Mouse (Mus musculus) adrenal gland, adult 18-20 months (tissue): ENCODE data around the gene Ankrd34c. TPM values are rescaled to one million over a fixed set of nuclear protein-coding genes. Genes with fewer than 3 reads are reported as not detected.
A peak's percentile ranks its signal among the peaks of the same experiment; 100 is the strongest.

ENCODE experiments used
- DNase-seq, 2 experiments: peaks; one replicate each; pipeline ENCODE4 v3.0.0; 2021 to 2022; ENCODE audit warnings: low spot score in 2 of 2
- long read RNA-seq, 2 experiments: library from polyadenylated mRNA; stranded (forward); transcript quantifications; one replicate each; pipeline ENCODE4 v2.0.0; 2021
- total RNA-seq, 2 experiments: library from RNA; stranded (reverse); gene quantifications; 1 replicate in 1 of 2; 2 replicates in 1 of 2; pipeline ENCODE4 v1.2.3; 2021

Gene Ankrd34c
- total RNA-seq = not detected
- long read RNA-seq, experiment 1 = 0 reads
- long read RNA-seq, experiment 2 = 0 reads

DNA sequence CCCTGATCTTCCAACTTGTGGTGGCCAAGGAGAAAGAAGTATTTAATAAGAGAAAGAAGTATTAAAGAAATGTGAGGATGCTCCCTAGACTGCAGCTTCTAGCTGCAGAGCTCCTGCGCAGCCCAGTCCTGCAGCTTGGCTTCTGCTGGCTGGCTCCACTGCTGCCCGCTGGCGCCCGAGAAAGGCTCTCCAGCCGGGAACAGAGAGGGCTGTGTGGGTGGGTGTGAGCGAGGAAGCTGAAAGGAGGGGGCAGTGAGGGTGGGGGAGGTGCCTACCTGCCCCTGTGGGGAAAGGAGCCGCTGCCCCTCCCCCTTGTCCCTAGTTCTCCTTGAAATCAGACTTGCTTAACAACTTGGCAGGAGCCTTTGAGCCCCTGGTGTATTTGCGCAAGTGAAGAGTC lies at the start of gene Ankrd34c:
Ankrd34c (minus strand) TSS at position 181 of the 400 bp plus-strand sequence.
- no peak for DNase-seq

DNA sequence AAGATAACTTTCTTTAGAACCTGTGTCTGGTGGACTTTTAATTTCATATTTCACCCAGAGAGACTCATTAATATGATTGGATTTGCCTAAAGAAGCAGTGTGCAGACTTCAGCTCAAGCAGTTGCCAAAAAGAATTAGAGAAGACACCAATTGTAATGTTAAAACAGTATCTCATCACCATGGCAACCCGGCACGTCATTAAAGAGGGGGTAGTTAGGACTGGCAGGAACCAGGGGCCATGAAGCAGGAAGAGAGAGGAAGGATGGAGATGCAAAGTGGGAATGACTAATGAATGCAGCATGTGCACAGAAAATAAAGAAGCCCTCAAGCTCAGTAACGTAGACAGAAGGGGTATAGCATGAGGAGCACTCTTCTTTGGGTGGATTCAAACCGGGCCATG lies 49.3 kb upstream of the Ankrd34c start:
- no peak for DNase-seq

DNA sequence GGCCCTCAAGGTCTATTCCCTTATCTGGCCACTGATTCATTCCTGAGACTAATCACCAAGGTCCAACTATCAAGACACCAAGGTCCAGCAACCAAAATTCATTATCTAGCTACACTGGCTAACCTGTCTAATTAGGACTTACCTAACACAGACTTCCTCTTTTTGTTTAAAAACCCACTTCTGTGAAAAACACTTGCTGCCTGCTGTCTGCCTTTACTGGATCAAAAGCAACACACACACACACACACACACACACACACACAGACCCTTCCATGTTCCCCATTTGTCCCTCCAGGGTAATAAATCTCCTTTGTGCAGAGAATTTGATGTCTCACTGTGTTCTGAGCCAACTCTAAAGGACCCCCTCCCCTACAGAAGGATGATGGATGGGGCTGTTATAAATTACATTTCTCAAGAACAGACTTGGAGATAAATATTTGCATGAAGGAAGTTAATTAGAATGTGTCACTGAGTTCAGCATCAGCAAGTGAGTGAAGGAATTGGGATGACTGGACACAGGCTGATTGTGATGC lies 43.2 kb upstream of the Ankrd34c start:
- no peak for DNase-seq

DNA sequence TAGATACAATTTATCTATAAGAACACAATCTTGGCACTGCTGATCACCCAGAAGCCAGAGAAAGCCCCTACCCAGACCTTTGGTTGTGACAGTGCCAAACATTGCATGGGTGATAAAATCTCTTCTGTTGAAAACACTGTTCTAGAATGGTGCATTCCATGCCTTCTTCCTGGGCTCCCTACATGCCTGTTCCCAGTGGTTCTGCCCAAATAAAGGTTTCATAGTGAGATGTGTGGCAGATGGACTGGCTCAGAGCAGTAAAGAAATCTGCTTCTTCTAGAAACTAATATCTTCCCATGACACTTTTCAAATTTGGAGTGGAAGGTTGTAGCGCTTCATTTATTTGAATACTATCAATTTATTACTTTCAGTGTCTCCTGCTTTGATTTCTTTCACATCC lies 41.0 kb upstream of the Ankrd34c start:
- no peak for DNase-seq

DNA sequence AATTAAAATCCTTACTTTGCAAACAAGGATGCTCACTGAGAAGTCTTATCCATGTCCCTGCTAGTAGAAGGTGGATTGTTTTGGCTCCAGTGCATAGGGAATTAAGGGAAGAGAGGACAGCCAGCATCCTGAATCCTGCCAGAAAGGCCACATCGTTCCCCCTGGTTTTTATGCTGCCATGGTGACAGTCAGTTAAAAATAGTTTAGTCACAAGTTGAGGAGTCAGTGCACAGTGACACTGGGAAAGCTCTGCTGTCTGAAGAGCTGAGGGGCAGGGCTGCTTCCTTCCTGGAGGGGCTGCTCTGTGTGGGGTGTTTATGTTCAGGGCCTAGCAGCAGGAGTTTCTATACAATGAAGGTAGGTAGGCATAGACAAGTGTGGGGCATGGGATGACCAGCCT lies 32.9 kb upstream of the Ankrd34c start:
- no peak for DNase-seq

DNA sequence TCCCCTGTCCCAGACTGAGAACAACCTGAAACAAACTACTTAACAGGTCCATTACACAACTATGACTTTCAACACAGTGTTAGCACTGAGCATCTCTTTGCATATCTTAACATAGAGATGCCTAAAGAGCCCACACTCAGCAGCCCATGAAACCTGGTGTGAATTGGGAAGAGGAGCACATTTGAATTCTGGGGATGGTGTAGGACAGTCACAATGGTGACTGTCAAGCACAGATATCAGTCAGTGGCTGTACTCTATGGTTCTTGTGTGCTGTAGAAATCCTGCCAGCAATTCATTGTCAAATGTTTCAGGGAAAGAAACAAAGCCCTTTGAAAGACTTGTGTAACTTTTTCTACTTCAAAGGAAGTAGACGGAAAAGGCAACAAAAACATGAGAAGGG lies 23.7 kb upstream of the Ankrd34c start:
- DNase-seq = no peak

DNA sequence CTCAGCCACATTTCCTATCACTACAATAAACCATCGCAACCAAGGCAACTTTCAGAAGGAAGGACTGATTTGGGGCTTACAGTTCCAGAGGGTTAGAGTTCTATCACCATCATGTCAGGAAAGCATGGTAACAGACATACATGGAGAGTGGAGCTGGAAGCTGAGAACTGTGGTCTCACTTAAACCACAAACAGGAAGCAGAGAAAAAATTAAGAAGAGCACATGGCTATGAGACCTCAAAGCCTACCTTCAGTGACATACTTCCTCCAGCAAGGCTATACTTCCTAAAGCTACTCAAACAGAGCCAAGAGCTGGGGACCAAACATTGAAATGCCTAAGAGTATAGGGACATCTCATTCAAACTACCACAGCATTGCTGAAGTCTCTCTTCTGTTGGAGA lies 20.3 kb upstream of the Ankrd34c start:
- DNase-seq = no peak

DNA sequence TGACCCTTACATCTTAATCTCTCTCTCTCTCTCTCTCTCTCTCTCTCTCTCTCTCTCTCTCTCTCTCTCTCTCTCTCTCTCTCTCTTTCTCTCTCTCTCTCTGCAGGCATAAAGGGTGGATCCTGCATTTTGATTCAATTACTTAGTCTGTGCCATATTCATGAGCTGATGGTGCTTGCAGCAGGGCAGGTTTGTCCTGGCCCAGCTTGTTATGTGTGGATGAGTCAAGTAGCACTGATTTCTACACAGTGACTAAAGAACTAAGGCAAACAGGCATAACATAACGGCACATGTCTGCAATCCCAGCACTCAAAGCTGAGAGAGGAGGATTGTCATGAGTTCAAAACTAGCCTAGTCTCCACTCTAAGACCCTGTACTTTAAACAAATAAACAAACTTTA lies 19.9 kb upstream of the Ankrd34c start:
- no peak for DNase-seq

DNA sequence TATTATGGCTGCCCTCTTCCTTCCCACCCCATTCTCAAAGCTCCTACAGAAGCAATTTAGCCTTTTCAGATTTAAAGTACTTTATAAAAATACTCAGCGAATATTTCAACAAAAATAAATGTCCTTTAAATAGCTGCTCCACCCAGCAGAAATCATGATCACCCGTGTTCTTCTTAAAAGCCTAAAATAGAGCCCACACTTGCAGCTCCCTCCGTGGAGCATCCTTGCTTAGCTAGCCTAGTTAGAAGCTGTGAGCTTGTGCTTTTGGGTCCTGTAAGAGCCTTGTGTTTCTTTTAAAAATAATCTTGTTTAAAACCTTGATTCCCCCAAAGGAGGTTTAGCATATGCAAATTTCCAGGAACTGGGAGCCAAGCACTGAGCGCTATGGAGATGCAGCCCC lies 19.3 kb upstream of the Ankrd34c start:
- DNase-seq = no peak

DNA sequence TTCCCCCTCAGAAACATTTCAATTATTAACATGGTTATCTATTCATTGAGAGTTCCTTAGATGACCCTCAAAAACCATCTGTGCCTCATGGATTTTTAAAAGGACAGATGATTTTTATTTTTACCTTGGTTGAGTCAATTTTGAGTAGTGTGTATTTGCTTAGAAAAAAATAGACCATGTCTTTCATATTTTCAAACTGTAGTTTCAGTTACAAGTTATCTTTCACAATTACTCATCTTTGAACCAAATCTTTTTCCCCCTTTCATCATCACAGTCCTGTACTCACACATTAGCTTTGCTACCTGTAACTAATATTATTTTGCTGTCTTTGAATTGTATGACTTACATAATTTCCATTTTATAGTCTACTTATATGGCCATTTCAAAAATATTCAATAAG lies 1.8 kb upstream of the Ankrd34c start:
- no peak for DNase-seq

DNA sequence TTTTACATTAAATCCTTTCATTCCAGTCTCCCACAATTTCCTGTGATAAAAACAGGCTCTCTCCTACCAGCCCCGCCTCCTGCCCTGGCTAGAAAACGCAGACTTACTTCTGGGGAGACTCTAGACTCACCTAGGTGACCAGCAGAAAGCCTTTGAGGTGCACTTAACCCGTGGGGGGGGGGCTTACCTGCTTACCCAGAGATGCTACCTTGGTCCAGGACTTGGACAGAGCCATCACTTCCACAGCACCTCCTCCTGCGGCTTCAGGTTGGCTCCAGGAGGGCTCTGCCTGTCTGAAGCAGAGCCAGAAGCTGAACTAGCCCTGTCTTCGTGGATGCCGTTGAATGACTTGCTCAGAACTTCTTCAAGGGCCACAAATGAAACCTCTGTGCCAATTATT lies 387 bp downstream of the Ankrd34c start:
- no peak for DNase-seq

DNA sequence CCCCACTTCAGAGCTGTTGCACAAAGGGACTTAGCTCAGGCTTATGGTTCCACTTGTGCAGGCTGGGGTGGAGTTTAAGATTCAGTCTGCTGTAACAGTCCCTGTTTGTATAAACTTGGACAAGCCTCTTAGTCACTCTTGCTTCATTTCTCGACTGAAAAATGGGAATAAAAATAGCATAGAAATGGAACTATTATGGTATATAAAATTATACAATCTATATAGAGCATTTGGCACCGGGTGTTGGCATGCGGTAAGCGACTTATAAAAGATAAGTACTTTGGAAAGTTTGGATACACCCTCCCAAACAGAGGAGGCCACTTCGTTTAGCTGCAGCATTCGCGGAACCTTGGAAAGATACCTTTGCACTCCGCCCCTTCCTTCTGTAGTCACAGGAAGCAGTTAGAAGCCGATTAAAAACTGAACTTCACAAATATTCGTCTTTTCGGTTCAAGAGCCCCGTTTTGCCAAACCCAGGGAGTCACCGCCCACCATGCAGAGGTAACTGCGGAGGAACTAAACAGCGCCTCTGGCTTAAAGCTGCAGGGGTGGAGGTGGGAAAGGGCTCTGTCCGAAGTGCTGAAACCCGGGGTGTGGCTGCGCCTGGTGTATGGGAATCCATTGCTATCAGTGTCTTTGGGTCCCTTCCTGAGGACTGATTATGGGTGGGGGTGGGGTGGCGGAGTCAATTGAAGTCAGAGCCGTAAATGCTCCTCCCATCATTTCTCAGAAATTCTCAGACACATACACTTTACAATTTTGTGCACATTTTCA lies 1.2 kb downstream of the Ankrd34c start:
- DNase-seq = peak; percentile 15 to 21

DNA sequence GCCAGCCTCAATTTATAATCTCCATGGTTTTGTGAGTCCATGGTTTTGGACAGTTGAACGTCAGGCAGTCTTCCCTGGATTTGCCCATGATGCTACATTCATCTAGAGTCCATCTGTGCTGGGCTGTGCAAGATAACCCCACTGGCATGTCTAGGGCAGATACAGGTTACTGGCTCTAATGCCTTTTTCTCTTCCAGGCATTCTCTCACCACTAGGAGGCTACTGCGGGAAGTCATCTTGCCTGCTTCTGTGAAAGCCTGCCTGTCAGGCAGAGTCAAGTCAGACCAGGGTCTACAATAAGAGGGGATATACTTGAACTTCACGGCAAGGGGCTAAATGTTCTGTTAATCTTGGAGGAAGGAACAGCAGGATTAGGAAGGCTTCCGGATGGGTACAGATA lies 31.4 kb downstream of the Ankrd34c start:
- DNase-seq = no peak

DNA sequence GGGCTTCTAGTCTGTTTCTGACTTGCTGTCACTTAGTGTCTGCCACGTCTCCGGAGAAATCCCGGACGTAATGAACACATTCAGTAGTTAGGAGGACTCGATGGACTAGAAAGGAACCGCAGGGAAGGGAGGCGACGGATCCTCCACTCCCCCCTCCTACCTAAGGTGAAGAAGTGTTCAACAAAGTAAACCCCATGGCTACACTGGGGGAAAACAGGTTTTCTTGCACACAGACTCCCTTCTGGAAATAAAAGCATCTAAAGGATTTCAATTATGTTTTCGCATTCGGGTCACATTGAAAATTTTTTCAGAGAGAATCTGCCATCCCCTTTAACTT lies 33.1 kb downstream of the Ankrd34c start:
- no peak for DNase-seq

DNA sequence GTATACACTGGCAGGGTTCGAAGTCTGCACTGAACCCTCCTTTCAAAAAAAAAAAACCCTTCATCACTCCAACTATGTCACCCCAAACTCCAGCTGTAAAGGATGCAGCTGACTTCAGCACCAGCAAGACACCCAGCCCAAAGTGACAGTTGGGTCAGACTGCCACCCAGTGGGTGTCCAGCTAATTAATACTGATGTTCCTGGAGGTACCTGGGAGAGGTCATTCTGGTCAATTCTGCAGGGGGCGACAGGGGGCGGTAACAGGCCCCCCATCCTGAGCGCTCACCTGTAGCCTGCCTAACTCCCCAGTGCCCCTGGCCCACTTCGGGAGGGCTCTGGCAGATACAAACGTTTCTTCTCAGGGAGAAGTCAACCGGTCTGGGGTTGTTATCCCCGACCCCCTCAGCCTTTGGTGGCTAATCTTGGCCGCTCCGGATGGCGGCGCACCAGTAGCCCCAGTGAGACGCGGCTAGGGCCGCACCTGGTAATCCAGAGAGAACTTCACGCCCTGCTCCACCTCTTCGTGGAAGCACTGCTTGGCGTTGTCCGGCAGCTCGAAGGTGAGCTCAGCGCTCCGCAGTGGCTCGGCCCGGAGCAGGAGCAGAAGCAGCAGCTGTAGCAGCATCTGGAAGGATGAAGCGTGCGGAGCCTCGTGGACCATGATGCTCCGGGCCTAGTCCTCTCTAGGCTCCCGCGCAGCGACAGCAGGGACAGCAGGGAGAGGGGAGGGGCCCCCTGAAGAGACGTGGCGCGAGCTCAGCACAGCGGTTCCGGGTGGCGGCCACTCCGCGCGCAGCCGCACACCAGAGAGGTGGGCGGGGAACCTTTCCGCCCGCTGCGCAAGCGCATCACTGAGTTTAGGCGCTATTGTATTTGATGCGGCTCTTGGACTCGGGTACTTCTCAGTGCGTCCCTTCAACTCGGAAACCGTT lies 33.7 kb downstream of the Ankrd34c start, which contains the start of gene Tmed3:
Tmed3 (minus strand) TSS at position 804 of the 932 bp plus-strand sequence.
- peak; percentile 83 to 88 for DNase-seq

DNA sequence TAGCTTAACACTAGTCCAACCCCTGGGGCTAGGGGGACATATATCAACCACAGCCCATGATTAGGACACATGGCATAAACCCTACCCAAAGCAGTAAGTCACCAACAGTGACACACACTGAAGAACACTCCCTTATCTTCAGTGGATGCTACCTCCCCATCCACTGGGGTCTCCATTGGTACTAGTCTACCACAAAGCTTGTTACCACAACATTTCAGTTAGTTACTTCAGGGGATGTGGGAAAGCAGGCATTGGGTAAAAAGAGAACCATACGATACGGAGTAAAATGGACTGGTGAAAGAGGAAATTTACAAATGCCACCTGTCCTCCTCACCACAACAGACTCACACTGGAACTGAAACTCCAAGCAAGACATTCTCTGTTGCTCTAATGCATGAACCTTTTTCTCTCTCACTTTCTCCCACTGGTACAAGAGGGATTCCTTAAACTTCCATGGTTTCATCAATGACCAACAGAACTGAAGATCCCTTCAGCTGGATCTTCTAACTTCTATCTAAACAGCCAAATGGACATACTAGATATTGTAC lies 37.3 kb downstream of the Ankrd34c start:
- no peak for DNase-seq

DNA sequence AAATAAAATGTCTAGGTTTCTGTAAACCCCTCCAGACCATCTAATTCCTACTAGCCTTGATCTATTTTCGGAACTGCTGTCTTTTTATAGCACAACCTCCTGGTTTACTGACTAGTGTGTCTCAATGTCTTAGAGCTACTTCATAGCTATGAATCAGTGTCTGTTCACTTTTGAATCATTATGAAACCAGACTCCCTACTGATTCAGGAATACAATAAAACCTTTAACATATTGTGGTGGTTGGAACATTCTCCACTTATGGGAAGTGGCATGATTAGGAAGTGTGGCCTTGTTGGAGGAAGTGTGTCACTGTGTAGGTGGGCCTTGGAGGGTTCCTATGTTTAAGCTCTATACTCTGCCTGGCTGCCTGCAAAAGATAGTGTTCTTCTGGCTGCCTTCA lies 43.1 kb downstream of the Ankrd34c start:
- no peak for DNase-seq

DNA sequence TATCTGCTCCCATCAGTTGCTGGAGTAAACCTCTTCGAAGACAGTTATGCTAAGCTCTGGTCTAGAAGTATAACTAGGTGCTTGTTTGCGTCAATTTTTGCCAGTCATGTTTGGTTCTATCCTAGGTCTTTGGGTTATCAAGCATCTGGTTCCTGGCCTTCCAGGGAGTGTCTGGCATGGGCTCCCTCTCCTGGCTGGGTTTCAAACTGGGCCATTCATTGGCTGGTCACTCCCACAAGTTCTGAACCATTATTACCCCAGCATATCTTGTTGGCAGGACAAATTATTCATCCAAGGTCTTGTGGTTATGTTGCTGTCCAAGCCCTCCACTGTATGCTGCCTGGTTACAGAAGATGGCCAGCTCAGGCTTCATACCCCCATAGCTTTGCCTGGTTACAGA lies 44.6 kb downstream of the Ankrd34c start:
- DNase-seq = no peak

DNA sequence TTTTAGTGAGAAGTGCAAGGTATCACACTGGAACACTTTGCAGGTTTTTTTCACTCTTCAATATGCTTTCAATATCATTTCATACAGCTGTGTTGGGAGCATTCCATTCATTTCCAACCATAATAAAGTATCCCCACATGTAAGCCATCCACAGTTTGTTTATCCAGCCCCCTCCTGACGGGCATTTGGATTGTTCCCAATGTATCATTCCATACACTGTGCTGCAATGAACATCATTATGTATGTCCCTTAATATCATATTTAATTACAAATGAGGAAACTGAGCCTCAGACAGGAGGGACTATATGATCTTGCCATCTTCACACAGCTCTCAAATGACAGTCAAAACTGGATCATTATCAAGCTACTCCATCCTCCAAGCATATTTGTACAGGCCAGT lies 49.1 kb downstream of the Ankrd34c start:
- DNase-seq = no peak

DNA sequence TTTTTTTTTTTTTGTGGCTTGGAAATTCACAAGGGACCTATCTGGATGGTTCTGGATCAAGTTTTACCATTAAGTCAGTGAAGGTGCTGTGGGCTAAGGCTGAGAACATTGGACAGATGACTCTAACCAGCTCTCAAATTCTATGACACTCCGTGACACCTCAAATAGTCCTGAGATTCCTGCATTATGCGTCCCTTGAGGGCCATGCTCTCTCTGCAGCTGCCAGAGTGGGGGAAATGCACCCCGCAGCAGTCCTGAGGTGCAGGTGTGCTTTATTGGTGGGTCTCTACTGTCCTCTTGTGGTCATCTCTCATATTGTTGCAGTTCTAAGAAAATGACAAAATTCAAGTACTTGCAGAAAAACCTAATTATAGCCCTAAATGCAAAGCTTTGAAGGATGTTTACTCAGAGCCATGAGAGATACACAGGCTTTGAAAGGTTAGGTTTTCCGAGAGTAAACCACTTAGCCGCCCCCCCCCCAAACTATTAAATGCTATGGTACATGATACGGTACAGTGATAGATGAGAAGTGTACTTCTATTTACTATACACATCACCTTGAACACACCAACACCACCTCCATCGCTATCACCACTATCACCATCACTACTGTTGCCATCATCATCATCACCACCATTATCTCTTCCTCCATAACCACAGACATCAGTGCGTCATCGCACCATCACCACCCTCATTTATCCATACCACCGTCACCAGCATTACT lies 50.6 kb downstream of the Ankrd34c start:
- DNase-seq = no peak

DNA sequence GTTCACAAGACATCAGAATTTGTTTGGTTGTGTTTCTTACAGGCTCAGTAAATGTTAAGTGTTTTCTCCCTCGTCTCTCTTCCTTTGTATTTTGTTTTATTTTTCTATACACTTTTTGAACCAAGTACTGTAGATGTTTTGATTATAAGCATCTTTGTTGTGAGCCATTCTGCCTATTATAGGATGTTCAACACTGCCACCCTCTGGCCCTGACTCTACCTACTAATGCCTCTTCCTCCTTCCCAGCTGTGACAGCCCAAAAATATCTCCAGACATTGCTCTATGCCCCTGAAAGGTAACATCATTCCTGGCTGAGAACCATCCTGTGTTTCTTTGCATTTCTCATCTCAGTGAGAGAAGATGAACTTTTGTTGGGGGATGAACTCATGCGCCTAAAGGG lies 52.0 kb downstream of the Ankrd34c start:
- DNase-seq = no peak
